Mouse (Mus musculus) bone marrow macrophage, adult 2 months (primary cell): Measurements from ENCODE around the gene Basp1.

Experiments
- CTCF ChIP-seq: IDR thresholded peaks from 2 replicates; pipeline ENCODE4 v1.5.1; 2012; ENCODE audit warnings: low read depth, mild to moderate bottlenecking, low read length, moderate library complexity
- POLR2A ChIP-seq: IDR thresholded peaks from 2 replicates; pipeline ENCODE4 v1.6.1; 2012; ENCODE audit warnings: mild to moderate bottlenecking, low read depth, low read length, borderline replicate concordance

DNA sequence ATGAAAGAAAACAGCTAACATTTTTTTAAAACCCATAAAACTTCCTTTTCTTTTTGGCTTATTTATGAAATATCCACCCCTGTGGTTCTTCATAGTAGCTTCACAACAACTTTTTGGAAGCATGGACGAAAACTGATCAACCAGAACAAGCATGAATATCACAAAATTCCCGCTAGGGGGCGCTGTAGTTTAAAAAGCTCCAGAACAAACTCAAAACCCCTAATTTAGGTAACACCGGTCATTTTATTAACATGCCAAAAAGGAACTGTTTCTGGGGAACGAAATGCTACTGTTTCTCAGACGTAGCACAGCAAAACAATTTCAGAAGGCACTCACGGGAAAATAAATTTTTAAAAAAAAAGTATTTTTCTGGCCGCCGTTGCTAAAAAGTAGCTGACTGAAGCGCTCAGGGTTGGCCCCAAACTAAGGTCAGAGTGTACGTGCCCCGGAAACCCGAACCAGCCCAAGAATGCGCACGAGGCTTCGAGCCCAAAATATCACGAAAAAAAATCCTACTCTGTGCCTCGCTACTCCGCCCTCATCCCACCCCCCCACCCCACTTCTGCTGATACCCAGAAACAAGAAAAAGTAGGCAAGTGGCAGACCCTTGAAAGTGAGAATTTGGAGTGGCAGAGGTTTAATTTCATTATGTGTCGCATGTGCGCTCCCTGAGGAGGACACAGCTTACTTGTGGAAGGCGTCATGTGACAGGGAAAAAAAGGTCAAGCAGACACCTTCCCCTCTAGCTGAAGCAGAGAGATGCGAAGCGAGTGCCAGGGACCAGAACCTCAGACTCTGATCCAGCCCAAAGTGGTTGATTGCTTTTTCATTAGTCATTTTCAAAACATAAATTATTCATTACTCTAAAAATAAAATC is 27.7 kb upstream of the Basp1 start:
- no peak for TF ChIP-seq POLR2A
- TF ChIP-seq CTCF = no peak
